Mouse (Mus musculus) ovary, postnatal 10 days (tissue): ENCODE measurements around the gene Pheta2.
A peak's percentile ranks its signal among the peaks of the same experiment; 100 is the strongest.
"Not testable (repeated sequence)": the region's sequence is repeated elsewhere in the genome, so short reads cannot be mapped to it uniquely, and the experiment has no call there.

ENCODE experiments used
- DNase-seq: peaks from one replicate; pipeline ENCODE4 v3.0.0; 2022; ENCODE audit warnings: low spot score

Pheta2 gene

GRCm38 (mm10) chr15:82368851-82369250 lies 30.1 kb downstream of the Pheta2 start:
- no peak for DNase-seq

DNA sequence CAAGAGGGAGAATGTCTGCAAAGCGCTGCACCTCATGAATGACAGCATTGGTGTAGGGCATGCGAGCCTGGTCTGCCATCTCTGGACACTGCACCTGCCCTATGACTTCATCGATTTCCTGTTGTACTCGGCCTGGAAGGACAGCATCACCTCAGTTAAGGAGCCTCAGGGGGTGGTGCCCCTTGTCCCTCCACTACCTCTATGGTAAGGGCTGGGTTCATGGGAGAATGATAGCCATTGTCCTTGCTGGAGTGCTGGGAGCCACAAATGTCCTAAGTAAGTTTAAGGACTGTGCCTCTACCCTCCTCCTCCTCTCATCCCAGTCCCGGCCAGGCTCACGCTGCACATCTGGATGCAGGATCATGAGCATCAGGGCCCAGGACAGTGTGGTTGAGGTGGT lies 33.7 kb downstream of the Pheta2 start:
- no peak for DNase-seq

- no peak for DNase-seq
These were observed 34.2 kb downstream of the Pheta2 start for GRCm38 (mm10) chr15:82372991-82373390.

- DNase-seq: no peak
These were observed 35.7 kb downstream of the Pheta2 start for GRCm38 (mm10) chr15:82374437-82374836.

- DNase-seq: no peak
These were observed 37.1 kb downstream of the Pheta2 start for GRCm38 (mm10) chr15:82375855-82376254.

DNA sequence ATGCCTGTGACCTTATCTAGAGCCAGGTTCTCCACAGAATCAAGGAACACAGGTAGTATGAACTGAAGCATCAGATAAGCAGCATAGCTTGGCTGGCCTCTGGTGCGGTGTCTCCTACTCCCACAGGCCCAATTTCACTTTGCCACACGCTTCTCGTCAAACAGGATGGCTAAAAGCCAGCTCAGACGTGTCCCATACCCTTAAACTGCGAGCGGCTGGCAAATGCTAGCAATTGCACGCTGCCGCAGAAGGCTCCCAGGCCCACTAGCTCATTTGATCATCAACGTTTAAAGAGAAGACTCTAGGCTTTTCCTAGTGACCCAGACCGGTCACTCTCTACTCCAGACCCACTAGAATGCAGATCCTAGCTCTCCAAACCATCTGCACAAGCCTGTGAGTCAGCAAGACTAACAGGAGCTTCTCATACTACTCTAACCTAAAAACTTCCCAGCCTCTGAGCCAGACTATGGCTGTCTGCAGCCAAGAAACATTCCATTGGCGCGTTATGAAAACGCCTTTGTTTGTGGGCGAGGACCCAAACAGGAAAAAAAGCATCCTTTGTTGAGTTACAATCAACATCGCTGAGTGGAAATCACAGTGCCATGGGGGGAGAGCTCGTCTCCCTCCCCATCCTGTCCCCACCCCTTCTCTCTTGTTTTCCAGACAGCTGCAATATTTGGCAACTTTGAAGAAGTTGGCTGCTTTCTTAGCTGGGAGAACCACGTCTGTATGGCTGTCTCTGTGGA lies 37.8 kb downstream of the Pheta2 start:
- DNase-seq: no peak

DNA sequence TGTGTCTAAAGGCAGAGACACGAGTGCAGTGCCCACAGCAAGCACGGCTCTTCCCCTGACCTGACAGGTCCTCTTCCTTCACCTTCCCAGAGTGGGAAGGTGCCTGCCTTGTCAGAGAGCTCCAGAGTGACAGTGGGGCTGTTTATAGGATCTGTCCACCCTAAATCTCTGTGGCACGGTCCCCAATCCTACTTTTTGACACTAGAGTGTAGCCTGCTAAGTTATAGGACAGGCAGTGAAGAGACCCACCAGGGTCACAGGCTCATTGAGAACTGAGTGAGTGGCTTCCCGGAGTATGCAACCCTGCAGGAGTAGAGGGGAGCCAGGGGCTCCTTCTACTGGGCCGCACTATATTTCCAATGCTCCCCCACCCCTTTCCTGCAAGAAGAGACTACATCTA lies 39.0 kb downstream of the Pheta2 start:
- DNase-seq: no peak

DNA sequence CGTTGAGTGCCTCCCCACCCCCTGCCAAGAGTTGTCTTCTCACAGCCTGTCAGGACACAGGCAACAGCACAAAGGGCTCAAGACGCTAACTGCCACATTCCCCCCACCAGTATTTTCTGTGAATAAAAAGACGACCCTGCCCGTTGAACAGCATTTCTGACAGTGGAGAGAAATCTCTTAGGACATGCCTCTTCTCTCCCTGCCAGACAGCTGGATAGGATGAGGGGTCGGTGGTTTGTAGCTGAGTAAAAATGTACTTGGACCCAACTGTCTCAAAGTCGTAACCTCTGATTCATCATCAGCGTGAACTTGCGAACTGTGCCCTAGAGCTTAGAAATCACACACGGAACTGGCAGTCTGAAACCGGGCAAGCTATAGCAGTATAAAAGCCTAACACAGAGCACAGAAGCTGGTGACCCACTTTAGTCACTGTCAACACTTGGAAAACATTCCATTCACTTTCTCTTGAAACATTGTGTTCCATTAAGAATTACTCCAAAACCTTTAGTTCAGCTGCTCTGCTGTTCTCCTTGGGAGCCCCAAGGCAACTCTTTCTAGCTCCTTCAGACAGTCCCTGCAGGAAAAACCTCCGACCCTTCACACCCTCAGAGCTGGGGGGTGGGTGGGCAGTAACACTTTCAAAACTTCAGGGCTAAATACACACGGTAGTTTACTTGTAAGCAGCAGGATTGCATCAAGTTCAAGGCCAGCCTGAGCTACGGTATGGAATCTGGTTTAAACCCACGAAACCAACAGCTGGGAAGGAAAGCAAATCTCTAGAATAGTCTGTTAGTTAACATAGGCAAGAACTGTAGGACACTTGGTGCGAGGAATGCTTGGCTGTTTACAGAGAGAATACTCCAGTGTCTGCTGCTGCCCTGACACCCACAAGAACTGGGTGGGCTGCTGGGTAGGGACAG lies 39.8 kb downstream of the Pheta2 start:
- no peak for DNase-seq

DNA sequence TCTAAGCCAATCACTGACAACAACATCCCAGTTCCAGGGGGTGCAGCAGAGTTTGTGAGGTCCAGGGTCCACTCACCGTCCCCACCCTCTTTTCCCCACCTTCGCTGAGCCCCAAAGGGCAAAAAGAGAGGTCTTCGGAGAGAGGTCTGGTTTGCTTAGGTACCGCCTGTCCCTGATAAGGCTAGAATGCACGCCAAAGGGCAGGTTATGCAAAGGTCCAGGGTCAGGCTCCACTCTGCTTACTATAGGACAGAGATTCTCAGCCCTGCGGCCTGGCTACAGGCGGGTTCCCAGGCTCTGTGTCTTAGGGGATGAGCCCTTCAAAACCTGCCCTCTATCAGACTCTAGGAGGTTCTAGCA lies 40.7 kb downstream of the Pheta2 start:
- DNase-seq: no peak

DNA sequence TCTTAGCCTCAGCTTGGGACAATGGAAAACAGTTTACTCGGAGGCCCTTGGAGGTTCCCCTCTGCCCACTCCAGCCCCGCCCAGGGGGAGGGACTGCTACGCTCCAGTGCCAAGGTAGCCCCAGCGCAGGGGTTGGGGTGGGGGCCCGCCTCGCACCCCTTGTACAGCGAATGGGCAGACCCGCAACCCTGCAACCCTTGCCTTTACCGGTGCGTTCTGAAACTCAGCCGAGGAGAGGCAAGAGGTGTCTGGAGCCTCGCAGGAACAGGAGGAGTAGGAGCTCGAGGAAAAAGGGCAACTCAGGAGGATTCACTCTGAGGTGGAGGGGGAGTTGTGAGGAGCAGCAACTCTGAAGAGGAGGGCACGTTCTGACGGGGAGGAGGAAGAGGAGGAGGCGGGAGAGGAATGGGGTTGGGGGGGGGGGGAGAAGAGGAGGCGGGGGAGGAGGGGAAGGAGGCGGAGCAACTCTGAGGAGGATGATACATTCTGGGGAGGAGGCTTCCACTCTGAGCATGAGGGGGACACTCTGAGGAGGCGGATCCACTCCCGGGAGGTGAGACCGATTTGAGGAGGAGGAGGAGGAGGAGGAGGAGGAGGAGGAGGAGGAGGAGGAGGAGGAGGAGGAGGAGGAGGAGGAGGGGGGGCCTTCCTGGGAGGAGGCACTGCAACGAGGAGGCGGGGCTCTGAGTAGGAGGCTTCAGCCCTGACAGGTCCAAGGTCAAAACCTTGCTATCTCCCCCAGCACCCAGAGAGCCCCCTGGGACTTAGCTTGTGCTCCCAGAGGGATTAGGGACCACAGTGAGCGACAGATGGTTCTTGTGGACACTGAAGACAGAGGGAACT lies 41.4 kb downstream of the Pheta2 start, which contains the start of gene Cyp2d22:
Gene Cyp2d22, minus strand, starts transcription at position 390 of the 843 bp plus-strand sequence.
- peak; percentile 50 for DNase-seq

- no peak for DNase-seq
These were observed 41.9 kb downstream of the Pheta2 start for GRCm38 (mm10) chr15:82380714-82381062.

GRCm38 (mm10) chr15:82382441-82382840 lies 43.7 kb downstream of the Pheta2 start:
- no peak for DNase-seq

- DNase-seq: no peak
These were observed 47.0 kb downstream of the Pheta2 start for GRCm38 (mm10) chr15:82385729-82386128.

GRCm38 (mm10) chr15:82389916-82390315 lies 51.2 kb downstream of the Pheta2 start:
- not testable (repeated sequence) for DNase-seq

DNA sequence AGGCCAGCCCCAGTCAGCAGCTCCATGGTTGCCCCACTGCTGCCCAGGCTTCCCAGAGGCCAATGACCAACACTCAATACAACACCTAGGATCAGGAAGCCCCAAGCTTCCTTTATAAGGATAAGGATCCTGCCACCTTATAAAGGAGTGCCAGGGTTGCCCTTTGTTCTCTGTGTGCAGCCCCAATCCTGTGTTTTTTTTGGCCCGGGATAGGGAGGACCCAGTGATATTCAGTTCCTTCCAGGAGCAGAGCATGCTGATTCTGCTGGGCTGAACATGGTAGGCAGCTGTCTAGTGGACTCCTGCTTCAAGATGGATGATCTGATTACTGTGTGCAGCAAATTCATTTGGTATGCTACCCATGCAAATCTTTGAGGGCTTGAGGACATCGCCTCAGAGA lies 55.2 kb downstream of the Pheta2 start, which contains the start of gene Cyp2d11:
Gene Cyp2d11, minus strand, starts transcription at position 101 of the 400 bp plus-strand sequence.
- DNase-seq: not testable (repeated sequence)
